Mouse (Mus musculus): ENCODE measurements around the gene Wdr86.

DNA sequence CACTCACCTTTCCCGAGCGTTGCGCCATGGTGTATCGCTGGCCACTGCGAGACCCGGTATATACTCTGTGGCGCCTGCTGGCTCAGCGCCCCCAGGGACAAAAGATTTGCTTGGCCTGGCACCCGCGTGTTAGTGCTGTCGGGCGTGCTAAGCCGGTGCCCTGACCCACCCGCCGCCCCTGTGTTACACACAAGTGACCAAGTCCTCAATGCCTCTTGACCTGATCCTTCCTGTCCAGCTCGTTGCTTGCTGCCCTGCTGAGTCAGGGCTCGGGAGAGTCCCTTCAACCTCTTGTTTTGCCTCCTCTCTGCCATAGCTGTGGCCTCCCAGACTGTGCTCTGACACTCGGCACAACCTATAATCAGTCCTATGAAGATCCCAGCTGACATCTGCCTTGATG is 27.3 kb upstream of the Wdr86 start, which contains the start of gene Crygn:
- TF ChIP-seq POLR2A (IDR thresholded peaks at IDR 0.05; ENCODE audit: borderline replicate concordance, insufficient read depth, low read length) (no peak), CTCF (IDR thresholded peaks at IDR 0.05; ENCODE audit: borderline replicate concordance, insufficient read depth, low read depth, low read length) (no peak)
